Mouse (Mus musculus): ENCODE measurements around the gene Rfc1.
"Not testable (repeated sequence)": the region's sequence is repeated elsewhere in the genome, so short reads cannot be mapped to it uniquely, and the experiment has no call there.

Rfc1 gene

DNA sequence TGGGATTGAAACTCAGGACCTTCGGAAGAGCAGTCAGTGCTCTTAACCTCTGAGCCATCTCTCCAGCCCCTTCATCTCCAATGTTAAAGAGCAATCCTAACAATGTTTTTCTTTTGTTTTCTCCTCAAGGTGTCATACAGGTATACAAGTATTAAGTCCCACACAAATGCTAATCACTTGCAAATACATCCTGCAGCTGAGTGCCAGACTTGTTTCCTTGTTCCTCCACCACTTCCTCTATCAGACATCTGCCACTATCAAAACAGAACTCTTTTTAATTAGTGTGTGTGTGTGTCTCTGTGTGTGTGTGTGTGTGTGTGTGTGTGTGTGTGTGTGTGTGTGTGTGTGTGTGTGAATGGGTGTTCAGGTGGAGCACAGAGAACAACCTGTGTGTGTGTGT lies 35.8 kb downstream of the Rfc1 start:
- not testable (repeated sequence) for DNase-seq (ENCODE audit: low spot score in 2 of 2)

DNA sequence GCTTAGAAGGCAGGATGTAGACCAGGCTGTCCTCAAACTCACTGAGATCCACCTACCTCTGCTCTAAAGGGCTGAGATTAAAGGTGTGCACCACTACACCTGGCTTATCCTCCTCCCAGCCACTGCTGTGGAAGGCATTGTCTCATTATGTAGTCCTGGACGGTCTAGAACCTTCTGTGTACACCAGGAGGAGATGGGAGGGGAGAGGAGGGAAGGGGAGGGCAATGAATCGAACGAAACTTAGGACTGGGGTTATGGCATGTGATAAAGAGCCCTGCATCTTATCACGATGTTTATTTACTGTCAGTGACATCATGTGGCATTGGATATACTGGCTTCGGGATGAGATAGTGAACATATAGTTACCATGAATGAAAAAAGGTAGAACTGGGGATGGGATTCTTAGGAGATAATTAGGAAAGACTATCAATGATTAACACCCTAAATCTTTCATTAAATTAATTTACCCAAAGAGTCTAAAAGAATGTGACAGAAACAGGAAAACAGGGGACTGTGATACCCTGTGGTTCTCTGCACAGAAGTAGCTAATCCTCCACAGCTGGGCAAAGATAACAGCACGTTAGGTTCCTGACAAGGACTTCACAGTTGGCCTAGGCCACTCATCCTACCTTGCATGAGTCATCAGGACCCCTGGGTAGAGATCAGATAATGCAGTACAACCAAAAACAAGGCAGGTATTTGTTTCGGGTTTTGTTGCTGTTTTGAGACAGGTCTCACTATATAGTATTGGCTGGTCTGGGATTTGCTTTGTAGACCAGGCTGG lies 37.1 kb downstream of the Rfc1 start:
- no peak for DNase-seq (ENCODE audit: low spot score in 2 of 2)

DNA sequence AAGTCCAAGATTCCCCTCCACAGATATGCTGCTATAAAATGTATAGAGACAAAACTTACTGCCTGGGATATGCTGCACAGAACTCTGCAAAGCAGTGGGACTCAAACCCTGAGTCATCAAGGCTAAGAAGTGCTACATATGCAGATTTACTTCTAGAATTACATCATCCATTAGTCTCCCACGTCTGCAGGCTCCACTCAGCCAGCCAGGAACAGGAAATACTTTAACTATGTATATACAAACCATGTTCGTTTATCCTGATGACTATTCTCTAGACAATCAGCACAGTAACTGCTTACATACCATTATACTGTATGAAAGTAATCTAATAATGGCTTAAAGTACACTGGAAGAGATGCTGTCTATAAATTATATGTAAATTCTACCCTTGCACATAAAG lies 41.2 kb downstream of the Rfc1 start:
- no peak for DNase-seq (ENCODE audit: low spot score in 2 of 2)

DNA sequence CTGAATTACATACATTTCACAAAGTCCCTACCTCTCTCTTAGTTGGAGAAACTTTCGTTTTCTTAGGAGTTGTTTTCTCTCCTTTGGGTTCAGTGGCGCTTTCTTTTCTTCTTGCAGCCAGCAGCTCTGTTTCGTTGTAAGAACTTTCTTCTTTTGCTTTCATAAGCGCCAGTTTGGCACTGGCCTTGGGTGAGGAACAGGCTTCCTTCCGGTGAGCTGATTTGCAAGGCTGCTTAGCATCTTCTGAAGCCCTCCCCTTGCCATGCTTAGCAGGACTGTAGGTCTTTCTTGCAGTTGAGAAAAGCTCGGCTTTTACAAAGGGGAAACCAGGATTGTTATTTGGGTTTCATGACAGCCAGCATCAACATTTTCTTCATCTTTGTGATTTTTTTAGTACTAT lies 41.8 kb downstream of the Rfc1 start:
- DNase-seq (ENCODE audit: low spot score in 2 of 2) = no peak

DNA sequence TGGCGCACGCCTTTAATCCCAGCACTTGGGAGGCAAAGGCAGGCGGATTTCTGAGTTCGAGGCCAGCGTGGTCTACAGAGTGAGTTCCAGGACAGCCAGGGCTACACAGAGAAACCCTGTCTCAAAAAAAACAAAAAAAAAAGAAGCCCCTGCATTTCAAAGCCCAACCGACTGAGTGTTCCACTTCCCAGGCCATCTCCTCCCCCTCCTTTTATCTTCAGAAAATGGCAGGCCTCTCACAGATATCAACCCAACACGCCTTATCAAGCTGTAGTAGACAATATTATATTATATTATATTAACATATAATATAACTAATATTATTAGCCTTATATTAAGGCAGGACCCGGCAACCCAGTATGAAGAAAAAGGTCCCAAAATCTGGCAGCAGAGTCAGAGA lies 46.5 kb downstream of the Rfc1 start:
- not testable (repeated sequence) for DNase-seq (ENCODE audit: low spot score in 2 of 2)

DNA sequence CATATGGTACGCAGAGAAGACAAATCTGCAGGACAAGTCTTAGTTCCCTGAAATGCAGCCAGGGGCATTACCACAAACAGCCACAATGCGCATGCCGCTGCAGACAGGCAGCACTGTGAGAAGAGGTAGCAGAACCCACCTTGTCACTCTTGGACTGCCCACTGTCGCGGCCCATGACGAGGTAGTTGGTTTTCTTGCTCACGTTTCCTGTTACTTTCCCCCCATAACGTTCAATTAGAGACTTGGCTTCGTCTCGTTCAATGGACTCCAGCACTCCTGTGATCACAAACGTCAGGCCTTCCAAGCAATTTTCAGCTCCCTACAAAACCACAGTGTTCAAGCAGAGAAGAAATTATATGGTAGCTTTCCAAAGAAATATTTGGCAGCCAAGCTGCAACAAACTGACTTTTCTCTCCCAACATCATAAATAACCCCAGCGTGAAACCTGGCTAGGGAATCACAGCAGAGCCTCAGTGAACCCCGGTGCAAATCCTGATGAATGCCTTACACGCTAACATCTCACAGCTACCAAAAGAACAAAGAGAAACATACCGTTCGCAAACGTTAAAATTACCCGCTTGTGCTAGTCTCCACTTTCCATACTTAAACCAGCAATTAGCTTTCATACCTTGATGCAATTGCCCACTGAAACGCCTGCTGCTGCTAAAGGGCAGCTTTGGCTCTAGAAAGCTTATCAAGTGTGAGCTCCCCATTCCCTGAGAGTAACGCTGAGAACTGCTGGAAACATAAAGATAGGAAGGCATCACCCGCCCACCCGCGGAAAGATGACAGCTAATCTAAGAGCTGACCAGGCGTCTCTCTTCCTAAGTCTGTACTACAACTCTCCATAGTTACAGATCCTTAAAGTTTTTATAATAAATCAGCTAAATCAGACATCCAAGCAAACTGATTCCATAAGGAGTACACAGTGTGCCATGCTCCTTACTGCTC lies 47.4 kb downstream of the Rfc1 start:
- DNase-seq (ENCODE audit: low spot score in 2 of 2) = no peak

DNA sequence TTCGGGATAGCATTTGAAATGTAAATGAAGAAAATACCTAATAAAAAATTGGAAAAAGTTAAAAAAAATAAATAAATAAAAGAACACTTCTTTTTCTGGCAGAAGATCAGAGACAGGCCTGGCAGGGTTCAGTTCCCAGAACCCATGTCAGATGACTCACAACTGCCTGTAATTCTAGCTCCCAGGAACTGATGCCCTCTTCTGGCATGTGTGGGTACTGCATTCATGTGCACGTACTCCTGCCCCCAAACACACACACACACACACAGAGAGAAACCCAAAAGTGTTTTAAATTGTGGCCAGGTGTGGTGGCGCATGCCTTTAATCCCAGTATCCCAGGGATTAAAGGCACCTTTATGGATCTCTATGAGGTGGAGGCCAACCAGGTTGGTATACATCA lies 51.3 kb downstream of the Rfc1 start:
- DNase-seq (ENCODE audit: low spot score in 2 of 2) = no peak

DNA sequence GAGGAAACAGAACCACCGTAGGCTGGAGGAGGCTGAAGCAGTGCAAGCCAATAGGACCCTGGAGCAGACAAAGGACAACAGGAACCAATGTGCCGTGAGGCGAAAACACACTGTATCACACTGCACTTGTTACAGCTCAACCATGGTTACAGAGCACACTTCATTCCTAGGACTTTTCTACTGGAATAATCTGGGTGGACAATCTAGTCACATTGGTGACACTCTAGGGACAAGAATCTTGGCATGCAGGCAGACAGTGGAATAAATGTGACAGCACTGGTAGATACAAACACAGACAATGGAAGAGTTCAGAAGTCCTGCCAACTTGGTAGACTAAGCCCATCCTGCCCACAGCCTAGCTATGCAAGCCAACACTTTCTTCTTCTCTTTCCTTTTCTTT lies 54.3 kb downstream of the Rfc1 start:
- DNase-seq (ENCODE audit: low spot score in 2 of 2) = no peak

DNA sequence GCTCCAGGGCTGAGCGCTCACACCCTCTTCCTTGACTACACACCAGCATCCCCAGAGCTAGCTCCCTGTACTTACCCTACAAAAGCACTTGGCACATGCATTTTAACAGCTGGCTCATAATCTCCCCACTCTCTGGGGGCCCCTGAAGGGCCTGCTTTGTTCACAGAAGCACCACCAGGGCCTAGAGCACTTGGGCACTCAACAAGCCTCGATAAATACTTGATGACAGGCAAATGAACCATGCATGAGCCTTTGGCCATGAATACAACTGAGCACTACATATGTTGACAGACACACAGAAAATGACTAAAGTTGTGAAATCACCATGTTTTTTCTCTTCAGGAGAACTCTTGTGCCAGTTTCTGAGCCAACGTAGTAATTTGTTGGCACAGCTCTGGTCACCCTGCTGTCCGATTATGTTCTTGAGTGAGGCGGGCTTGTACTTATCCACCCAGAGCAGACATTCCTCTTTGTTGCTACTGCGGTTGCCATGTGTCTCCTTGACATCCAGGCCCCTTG lies 56.3 kb downstream of the Rfc1 start:
- no peak for DNase-seq (ENCODE audit: low spot score in 2 of 2)

DNA sequence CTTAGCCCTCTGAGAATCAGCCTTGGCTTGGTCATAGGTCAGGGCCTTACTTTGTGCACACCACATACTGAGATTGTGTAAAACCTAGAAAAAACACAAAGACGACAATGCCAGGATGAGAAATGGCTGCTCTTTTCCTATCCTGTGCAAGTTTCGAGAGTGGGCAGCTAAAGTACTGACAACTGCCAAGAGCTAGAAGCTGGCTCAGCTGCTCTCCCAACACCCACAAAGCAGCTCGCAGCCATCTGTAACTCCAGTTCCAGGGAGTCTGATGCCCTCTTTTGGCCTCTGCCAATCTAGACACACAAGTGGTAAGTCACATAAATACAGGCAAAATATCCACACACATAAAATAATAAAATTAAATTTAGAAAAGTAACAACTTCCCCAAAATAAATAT lies 61.5 kb downstream of the Rfc1 start:
- DNase-seq (ENCODE audit: low spot score in 2 of 2) = no peak

DNA sequence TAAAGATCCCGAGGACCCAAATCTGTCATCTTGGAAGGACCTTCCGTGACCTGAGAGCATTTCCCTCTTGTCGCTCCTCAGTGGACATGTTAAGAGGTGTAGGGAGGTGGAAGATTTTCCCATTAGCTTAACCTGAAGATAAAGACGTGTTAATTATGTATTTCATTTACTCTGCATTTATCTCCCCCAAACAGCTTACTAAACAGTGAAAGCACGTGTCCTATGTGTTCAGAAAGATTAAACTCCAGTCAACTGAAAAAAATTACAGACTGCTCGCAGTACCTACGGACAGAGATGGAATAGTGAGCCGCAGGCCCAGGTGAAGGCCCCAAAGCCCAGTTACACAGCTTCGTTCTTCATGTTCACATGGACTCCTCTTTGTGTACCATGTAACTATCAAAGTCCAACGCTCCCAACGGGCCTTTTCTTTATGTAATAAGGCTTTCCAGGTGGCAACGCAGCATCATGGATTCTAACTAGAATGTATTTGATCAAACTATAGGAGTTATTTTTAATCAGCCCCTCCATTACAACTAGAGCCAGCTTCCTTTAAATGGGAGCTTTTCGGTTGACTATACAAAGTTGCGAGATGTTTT lies 77.5 kb downstream of the Rfc1 start:
- no peak for DNase-seq (ENCODE audit: low spot score in 2 of 2)

DNA sequence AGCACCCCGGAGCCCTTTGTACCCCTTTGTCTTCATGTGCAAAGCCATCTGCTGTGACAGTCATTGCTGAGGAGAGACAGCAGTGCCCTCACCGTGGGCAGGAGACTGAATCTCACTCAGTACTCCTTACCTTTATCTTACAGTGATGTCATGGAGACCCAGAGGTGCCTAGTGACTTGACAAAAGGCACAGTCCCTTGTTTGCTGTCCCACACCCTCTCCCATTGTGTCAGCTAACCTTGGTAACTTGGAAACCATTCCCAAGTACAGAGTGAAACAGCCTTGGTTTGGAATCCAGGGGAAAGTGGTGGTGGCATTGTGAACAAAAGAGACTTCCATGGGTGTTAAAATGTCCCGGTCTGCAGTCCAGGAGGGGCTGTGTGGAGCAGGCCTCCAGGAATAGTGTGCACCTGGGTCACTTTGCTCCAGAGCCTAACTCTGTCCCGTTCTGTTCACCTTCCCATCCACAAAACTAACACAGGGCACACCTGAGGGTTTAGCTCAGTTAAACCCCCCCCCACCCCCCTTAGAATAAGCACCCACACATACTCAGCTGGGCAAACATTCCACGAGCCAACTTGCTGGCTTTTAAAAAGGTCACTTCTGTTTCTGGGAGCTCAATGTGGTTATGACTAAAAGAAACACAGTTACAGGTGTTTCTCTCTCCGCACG lies 85.2 kb downstream of the Rfc1 start:
- DNase-seq (ENCODE audit: low spot score in 2 of 2) = no peak

DNA sequence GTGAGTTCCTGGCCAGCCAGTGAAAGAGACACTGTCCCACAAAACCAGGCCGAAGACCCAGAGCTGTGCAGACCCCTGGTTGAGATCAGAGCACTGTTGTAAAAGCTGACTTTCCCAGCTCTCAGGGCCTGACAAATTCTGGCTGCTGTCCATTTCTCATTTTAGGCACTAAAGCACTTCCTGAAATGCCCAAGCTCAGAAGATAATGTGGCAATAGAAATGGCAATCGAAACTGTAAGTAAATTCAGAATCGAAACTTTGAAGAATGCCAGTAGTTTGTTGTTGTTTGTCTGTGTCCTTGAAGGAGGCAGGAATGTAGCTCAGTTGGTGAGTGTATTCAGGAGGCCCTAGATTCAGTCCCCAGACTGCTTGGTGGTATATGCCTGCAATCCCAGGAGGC lies 88.2 kb downstream of the Rfc1 start:
- no peak for DNase-seq (ENCODE audit: low spot score in 2 of 2)

DNA sequence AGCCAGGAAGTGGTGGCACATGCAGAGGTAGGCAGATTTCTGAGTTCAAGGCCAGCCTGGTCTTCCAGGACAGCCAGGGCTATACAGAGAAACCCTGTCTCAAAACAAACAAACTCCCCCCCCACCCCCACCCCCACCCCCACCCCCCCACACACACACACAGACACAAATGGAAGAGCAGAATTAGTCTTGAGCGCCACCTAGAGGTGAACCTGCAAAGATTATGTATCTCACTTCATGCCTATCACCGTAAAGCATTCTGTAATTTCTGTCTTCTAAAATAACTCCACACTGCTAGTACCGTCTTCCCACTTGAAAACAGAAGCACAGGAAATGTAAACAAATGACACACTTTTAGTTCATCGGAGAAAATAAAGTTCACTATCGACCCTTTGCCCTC lies 92.7 kb downstream of the Rfc1 start:
- DNase-seq (ENCODE audit: low spot score in 2 of 2) = no peak

DNA sequence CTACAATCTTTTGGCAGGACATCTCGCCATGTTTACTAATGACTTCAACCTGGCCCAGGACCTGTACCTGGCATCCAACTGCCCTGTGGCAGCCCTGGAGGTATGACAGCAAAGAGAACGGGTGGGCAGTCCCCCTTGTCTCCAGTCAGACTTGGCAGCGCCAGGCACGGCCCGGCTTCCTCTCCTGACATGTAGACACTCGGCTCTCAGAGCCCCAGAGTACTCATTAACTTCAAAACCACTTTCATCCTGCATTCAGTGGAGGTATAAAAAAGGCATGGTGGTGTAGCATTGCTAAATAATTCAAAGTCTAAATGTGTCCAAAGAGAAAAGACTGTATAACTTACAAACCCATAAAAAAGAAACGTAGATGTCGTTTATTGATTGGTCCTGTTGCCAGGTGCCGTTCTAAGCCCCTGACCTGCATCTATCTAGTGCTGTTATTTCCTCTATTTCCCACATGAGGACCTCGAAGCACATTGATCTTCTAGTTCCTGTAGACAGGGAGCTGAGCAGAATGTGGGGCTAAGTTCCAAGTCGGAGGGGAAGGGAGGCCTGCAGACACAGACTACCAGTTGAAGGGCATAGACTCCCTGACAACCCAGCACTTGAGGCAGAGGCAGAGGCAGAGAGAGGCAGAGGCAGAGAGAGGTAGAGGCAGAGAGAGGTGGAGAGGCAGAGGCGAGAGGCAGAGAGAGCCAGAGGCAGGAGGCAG lies 104.0 kb downstream of the Rfc1 start:
- no peak for DNase-seq (ENCODE audit: low spot score in 2 of 2)

DNA sequence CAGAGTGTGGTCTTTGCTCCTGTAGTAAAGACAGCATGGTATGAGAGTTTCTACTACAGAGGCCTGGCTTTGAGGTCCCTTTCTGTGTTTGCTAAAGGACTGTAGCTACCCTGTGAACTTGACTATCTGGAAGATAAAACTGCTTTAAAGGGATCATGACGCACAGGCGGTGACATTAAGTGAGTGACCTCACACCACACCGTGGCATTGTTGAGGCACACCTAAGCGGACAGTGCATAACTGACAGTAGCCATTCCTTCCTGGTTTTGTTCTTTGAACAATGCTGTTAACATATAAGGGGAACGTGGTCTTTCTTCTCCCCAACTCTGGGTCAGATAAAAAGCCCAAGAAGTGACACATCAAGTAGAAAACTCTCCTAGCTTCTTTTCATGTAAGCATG lies 111.4 kb downstream of the Rfc1 start:
- no peak for DNase-seq (ENCODE audit: low spot score in 2 of 2)

DNA sequence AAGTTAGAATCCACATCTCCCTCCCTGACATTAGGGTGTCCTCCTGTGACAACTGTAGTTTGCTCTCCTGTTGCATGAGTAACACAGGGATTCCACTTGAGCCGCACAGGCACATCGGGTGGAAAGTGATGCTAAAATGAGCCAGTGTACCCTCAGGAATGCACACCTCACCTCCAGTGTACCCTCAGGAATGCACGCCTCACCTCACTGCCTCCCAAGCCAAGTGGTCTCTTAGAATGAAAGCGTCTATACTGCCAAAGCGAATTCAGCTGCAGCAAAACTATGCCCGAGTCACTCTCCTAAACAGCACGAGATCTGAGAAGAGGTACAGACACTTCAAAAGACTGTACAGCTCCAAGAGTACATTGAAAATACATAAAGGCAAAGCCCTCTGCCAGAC lies 114.4 kb downstream of the Rfc1 start:
- no peak for DNase-seq (ENCODE audit: low spot score in 2 of 2)

DNA sequence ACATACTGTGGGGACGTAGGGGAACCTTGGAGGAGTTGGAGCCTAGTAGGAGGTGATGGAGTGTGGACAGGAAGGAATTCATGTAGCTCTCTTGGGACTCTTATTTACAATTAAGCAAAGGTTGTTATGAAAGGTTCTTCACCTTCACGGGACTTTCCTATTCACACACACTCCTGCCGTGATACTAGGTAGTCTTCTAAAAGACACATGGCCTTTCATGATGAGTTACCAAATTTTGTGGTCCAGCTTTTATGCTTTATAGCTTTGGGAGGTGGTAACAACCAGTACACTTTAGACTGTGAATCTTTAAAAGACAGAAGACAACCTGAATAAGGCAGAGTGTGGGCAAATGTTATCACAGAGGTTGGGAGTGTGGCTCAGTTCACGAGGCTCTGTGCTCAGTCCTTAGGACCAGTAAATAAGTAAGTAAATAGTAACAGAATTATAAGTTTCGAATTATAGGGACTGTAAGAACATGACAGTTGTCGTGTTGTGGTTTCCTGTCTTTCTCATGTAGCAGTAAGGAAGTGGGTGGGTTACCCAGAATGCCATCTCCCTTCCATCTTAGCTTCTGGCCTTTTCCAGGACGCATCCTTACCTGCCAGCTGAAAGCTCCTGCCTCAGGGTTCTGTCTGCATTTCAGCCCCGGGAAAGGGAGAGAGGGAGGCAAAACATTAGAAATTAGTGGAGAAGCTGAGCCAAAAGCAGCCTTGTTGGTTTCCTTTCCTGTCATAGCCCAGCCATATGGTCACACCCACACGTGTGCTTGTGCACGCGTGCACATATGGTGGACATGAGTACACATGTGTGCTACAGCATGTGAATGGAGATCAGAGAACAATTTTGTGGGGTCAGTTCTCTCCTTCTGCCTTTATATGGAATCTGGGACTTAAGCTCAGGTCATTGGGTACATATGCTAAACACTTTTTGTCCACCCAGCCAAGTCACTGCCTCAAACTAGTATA lies 117.9 kb downstream of the Rfc1 start:
- DNase-seq (ENCODE audit: low spot score in 2 of 2) = no peak

DNA sequence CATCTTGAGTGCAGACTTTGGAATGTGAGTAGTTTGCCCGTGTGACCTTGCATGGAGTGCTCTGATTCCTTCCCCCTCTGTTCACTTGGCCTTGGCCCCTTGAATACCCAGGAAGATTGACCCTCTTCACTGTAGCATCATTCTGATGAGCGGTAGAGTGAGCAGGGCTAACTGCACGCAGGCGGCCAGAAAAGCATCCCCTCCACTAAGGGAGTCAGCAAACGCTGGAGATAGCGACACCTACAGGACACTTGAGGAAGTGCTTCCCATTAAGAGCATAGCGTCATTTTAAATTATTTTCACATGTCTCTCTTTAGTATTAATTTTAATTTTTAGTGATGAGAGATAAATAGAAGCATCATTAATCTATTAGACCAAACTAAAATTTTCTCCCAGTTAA lies 122.1 kb downstream of the Rfc1 start:
- no peak for DNase-seq (ENCODE audit: low spot score in 2 of 2)
